Mouse (Mus musculus) cerebellum, adult 2 months (tissue): ENCODE measurements around the gene Galnt15. TPM values are rescaled to one million over a fixed set of nuclear protein-coding genes. Genes with fewer than 3 reads are reported as not detected.

Experiments used
- DNase-seq, 2 experiments: peaks; one replicate each; pipeline ENCODE4 v3.0.0; 2021
- H3K27ac ChIP-seq: fragments of 200-500 bp; 2 replicates; pipeline ENCODE4 v1.5.1; 2012; ENCODE audit warnings: low read length, control low read depth, inconsistent platforms; ENCODE audit not compliant: insufficient read depth
- H3K27me3 ChIP-seq: fragments of 200-500 bp; 2 replicates; pipeline ENCODE4 v1.6.1; 2012; ENCODE audit warnings: inconsistent platforms, mild to moderate bottlenecking, low read length, moderate library complexity; ENCODE audit not compliant: control insufficient read depth, insufficient read depth
- H3K4me1 ChIP-seq: fragments of 200-500 bp; 2 replicates; pipeline ENCODE4 v1.6.1; 2011; ENCODE audit warnings: low read length; ENCODE audit not compliant: control insufficient read depth, insufficient read depth
- H3K4me3 ChIP-seq: fragments of 200-500 bp; replicated peaks from 2 replicates; pipeline ENCODE3; 2011; ENCODE audit warnings: mild to moderate bottlenecking, low read depth, low read length, control low read depth; ENCODE audit not compliant: insufficient read depth
- CTCF ChIP-seq: fragments of 200-500 bp; IDR thresholded peaks from 2 replicates; pipeline ENCODE4 v1.5.1; 2011; ENCODE audit warnings: low read depth, mild to moderate bottlenecking, control low read depth, low read length, moderate library complexity, borderline replicate concordance; ENCODE audit not compliant: insufficient read depth
- POLR2A ChIP-seq: fragments of 200-500 bp; IDR thresholded peaks from 2 replicates; pipeline ENCODE4 v1.6.1; 2011; ENCODE audit warnings: low read length, control low read depth, borderline replicate concordance; ENCODE audit not compliant: insufficient read depth
- WGBS: fragments of 180-500 bp; shearing (Covaris S2); methylation state at CpG from one replicate; pipeline ENCODE4 v1.1.7; 2018; 5-methylcytosine and 5-hydroxymethylcytosine counted together
- polyA plus RNA-seq: library from polyadenylated mRNA; depleted of rRNA; stranded (reverse); fragments of >200 nt; gene quantifications from 2 replicates; pipeline ENCODE4 v1.2.3, GENCODE M21; 2012

The Galnt15 gene
- polyA plus RNA-seq, 1 experiment = 14.5 TPM

DNA sequence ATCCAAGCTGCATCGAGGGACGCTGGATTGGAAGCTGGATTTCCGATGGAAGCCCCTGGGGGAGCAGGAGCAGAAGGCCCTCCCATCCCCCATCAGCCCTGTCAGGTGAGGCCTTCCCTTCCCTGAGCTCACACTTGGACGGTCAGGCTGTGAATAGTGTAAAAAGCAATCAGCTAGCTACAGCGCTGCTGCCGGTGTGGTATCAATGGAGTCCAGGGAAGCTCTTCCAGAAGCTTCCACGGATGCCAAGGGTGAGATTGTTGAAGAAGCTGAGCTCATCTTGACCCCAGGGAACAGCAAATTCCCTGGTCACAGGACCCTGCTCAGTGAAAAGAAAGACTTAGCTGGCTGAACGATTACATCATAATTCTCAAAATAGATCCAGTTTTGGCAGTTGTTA is 17.6 kb downstream of the Galnt15 start:
- 70% methylated on average over 8 of the region's 8 CpGs for WGBS
- TF ChIP-seq POLR2A (no peak), CTCF (no peak)
- DNase-seq = no peak
- H3K4me3 ChIP-seq = no peak overlapping the region
- no peaks in the 10 kb centered on the region for H3K4me1 ChIP-seq
- H3K27ac ChIP-seq = no peak overlapping the region
- no peaks in the 10 kb centered on the region for H3K27me3 ChIP-seq

DNA sequence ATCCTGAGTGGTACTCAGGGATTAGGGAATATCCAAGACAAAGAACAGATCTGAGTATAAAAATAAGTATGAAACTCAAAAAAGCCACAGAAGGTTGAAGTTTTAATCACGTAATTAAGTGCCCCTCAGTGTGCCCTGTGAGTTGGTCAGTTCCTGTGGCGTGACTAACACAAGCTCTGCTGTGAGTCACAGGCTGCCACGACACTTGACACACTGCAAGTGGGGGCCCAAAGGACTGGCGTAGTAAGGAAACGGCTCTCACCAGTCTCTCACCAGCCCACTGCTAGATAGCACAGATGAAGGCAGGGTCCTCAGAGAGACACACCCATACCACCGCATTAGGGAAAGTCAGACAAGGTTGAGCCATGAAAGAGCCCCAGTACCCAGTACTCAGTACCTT is 21.4 kb downstream of the Galnt15 start:
- WGBS = 86% methylated on average over 6 of the region's 6 CpGs
- Histone ChIP-seq H3K4me3 (no peak overlapping the region), H3K4me1 (no peaks in the 10 kb centered on the region), H3K27me3 (no peaks in the 10 kb centered on the region), H3K27ac (no peak overlapping the region)
- DNase-seq = no peak
- TF ChIP-seq POLR2A (no peak), CTCF (no peak)

DNA sequence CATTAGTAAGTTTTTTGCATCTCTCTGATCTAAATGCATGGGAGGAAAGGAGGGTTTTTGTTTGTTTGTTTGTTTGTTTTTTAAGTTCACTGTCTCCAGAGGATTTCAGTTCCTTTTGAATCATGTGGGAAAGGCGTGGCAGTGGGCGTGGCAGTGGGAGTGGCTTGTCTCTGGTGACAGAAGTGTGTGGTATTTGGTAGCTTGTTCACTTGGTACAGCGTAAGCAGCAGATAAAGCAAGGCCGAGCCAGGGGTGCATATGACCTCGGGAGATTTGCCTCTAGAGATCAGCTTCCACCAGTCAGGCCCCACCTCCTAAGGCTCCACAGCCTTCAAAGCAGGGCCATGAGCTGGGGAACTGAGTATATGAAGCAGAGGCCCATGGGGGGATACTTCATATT is 25.1 kb downstream of the Galnt15 start:
- WGBS = 79% methylated on average over 5 of the region's 5 CpGs
- Histone ChIP-seq H3K4me1 (no peaks in the 10 kb centered on the region), H3K4me3 (no peak overlapping the region), H3K27me3 (no peaks in the 10 kb centered on the region), H3K27ac (no peak overlapping the region)
- no peak for TF ChIP-seq POLR2A
- TF ChIP-seq CTCF = no peak
- no peak for DNase-seq

DNA sequence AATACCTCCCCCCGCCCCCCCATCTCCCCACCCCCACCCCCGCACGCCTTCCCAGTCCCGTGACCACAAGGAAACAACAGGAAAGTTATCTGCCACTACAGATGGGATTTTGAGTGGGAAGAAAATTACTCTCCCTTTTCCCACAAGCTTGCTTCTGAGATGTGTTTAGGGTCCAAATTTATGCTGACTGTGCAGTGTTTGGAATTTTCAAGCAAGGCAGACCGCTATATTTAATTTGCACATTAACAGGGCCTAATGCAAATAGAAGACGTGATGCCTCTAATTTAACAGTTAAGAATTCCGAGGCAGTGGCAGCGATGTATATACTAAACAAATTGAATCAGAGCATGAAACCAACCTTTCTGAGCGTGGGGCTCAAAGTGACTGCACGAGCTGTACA is 26.0 kb downstream of the Galnt15 start:
- 79% methylated on average over 10 of the region's 10 CpGs for WGBS
- no peaks in the 10 kb centered on the region for H3K4me1 ChIP-seq

DNA sequence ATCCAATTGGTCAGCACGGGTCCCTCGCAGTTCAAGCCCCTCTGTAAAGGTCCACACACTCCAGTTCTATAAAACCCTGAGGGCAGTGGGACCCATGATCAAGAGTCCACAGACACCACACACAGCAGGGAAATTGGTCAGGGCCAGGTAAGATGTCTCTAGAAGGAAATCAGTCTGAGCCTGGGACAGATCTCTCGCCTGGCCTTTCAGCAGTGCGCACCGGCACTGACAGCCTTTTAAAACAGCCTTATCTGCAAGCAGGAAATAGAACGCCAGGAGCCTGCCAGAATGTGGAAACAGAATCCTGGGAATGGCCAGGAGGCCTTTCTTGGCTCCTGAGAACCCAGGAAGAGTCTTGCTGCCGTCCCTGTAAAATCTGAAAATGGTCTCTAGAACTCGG is 27.0 kb downstream of the Galnt15 start:
- no peak for TF ChIP-seq POLR2A
- TF ChIP-seq CTCF = no peak
- Histone ChIP-seq H3K4me1 (no peaks in the 10 kb centered on the region), H3K27ac (no peak overlapping the region), H3K4me3 (no peak overlapping the region), H3K27me3 (no peaks in the 10 kb centered on the region)
- WGBS = 89% methylated on average over 8 of the region's 8 CpGs
- no peak for DNase-seq

More for the DNA sequence above, 26.0 kb downstream of the Galnt15 start:
- DNase-seq = no peak
- TF ChIP-seq CTCF (no peak), POLR2A (no peak)
- Histone ChIP-seq H3K27me3 (no peaks in the 10 kb centered on the region), H3K4me3 (no peak overlapping the region), H3K27ac (no peak overlapping the region)

DNA sequence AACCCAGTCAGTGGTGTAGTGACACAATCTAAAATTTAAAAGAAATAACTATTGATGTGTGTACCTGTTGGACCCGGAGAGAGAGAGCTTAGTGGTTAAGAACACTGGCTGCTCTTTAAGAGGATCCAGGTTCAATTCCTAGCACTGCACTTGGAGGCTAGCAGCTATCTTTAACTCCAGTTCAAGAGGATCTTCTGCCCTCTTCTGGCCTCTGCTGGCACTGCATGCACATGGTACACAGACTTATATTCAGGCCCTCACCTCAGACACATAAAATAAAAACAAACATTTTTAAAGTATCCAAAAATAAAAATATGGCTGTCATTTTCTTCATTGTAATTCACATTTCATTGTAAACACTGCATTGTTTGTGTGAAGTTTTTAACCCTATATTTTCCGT is 27.9 kb downstream of the Galnt15 start:
- DNase-seq = no peak
- H3K4me3 ChIP-seq = no peak overlapping the region
- WGBS = 95% methylated on average over 2 of the region's 2 CpGs
- H3K27me3 ChIP-seq = no peaks in the 10 kb centered on the region
- TF ChIP-seq POLR2A (no peak), CTCF (peak; percentile 31; the same call in 1 of the 2 replicates)
- H3K4me1 ChIP-seq = no peaks in the 10 kb centered on the region
- H3K27ac ChIP-seq = no peak overlapping the region

DNA sequence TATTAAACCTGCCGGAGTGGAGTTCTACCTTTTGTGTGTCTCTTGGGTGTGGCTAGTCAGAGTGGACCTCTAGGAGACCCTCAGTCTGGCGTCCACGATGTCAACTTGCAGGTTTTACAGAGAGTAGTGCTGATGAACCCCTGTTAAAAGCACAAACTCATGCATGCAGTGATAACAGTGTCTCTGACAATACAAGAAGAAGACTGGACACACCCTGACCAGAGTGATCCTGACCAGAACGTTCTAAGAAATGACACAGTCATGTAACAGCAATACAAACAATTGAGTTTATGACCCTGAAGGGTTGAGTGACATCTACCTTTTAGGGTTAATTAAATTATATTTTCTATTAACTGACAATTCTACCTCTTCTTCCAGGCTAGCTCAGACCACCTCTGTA is 28.9 kb downstream of the Galnt15 start:
- no peak for TF ChIP-seq CTCF
- TF ChIP-seq POLR2A = no peak
- no peak for DNase-seq
- Histone ChIP-seq H3K27ac (no peak overlapping the region), H3K27me3 (no peaks in the 10 kb centered on the region), H3K4me3 (no peak overlapping the region), H3K4me1 (no peaks in the 10 kb centered on the region)
- 86% methylated on average over 4 of the region's 4 CpGs for WGBS

DNA sequence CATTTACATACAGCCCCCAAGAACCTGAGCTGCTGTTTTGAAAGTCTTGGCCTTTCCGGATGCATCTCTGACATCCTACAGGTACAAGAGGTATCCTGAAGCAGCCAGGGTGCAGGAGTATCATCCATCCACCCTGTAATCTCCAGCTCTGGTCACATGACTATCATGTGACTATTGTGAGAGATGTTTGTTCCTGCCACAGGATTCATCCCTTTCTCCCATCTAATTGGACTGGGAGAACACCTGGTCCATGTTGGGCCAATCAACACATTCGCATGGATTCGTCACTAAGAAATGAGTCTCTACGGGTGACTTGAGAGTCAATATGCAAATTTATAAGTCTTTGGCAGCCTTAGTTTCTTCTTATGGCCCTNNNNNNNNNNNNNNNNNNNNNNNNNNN is 32.6 kb downstream of the Galnt15 start:
- no peak overlapping the region for H3K27ac ChIP-seq
- H3K27me3 ChIP-seq = no peaks in the 10 kb centered on the region
- no peak for DNase-seq
- TF ChIP-seq POLR2A (no peak), CTCF (no peak)
- no peak overlapping the region for H3K4me3 ChIP-seq
- no peaks in the 10 kb centered on the region for H3K4me1 ChIP-seq
- 86% methylated on average over 4 of the region's 4 CpGs for WGBS
